Mouse (Mus musculus): ENCODE data around the gene Arhgap15. TPM values are rescaled to one million over a fixed set of nuclear protein-coding genes. Genes with fewer than 3 reads are reported as not detected.
A peak's percentile ranks its signal among the peaks of the same experiment; 100 is the strongest.

The Arhgap15 gene
- total RNA-seq, 2 experiments from 2014 or later, result 7.6 to 10.2 TPM

GRCm38 (mm10) chr2:44081241-44081640, 332.6 kb downstream of the Arhgap15 start:
- no peak for DNase-seq (ENCODE audit: low spot score in 2 of 2)
- intact Hi-C loops (cut with DNase I), result no loop called here

GRCm38 (mm10) chr2:44084471-44084870, 335.8 kb downstream of the Arhgap15 start:
- intact Hi-C loops (cut with DNase I), result no loop called here
- DNase-seq (ENCODE audit: low spot score in 2 of 2), result no peak

GRCm38 (mm10) chr2:44086403-44087056, 337.9 kb downstream of the Arhgap15 start:
- intact Hi-C loops (cut with DNase I), result no loop called here
- no peak for DNase-seq (ENCODE audit: low spot score in 2 of 2)

GRCm38 (mm10) chr2:44098552-44098951, 349.9 kb downstream of the Arhgap15 start:
- intact Hi-C loops (cut with DNase I), result no loop called here
- DNase-seq (ENCODE audit: low spot score in 2 of 2), result peak in 1 of 2 experiments; percentile 49

GRCm38 (mm10) chr2:44102351-44102750, 353.7 kb downstream of the Arhgap15 start:
- intact Hi-C loops (cut with DNase I), result no loop called here
- no peak for DNase-seq (ENCODE audit: low spot score in 2 of 2)

GRCm38 (mm10) chr2:44103321-44103720, 354.7 kb downstream of the Arhgap15 start:
- no peak for DNase-seq (ENCODE audit: low spot score in 2 of 2)
- intact Hi-C loops (cut with DNase I), result no loop called here

- no peak for DNase-seq (ENCODE audit: low spot score in 2 of 2)
- intact Hi-C loops (cut with DNase I), result no loop called here
Measured at GRCm38 (mm10) chr2:44103742-44104141, 355.1 kb downstream of the Arhgap15 start.

GRCm38 (mm10) chr2:44104282-44105197, 355.9 kb downstream of the Arhgap15 start:
- DNase-seq (ENCODE audit: low spot score in 2 of 2), result peak; percentile 37
- intact Hi-C loops (cut with DNase I), result no loop called here

GRCm38 (mm10) chr2:44105198-44105555, 356.6 kb downstream of the Arhgap15 start:
- intact Hi-C loops (cut with DNase I), result no loop called here
- no peak for DNase-seq (ENCODE audit: low spot score in 2 of 2)

- intact Hi-C loops (cut with DNase I), result no loop called here
- no peak for DNase-seq (ENCODE audit: low spot score in 2 of 2)
Measured at GRCm38 (mm10) chr2:44106359-44106758, 357.7 kb downstream of the Arhgap15 start.

GRCm38 (mm10) chr2:44111276-44111675, 362.7 kb downstream of the Arhgap15 start:
- no peak for DNase-seq (ENCODE audit: low spot score in 2 of 2)
- intact Hi-C loops (cut with DNase I), result no loop called here

GRCm38 (mm10) chr2:44112990-44113798, 364.6 kb downstream of the Arhgap15 start:
- DNase-seq (ENCODE audit: low spot score in 2 of 2), result no peak
- intact Hi-C loops (cut with DNase I), result no loop called here

GRCm38 (mm10) chr2:44114296-44114695, 365.7 kb downstream of the Arhgap15 start:
- DNase-seq (ENCODE audit: low spot score in 2 of 2), result no peak
- intact Hi-C loops (cut with DNase I), result no loop called here

GRCm38 (mm10) chr2:44121162-44121561, 372.5 kb downstream of the Arhgap15 start:
- no peak for DNase-seq (ENCODE audit: low spot score in 2 of 2)
- intact Hi-C loops (cut with DNase I), result no loop called here

GRCm38 (mm10) chr2:44123246-44123645, 374.6 kb downstream of the Arhgap15 start:
- no peak for DNase-seq (ENCODE audit: low spot score in 2 of 2)
- intact Hi-C loops (cut with DNase I), result no loop called here

GRCm38 (mm10) chr2:44124093-44124492, 375.5 kb downstream of the Arhgap15 start:
- intact Hi-C loops (cut with DNase I), result no loop called here

GRCm38 (mm10) chr2:44124683-44125082, 376.1 kb downstream of the Arhgap15 start:
- intact Hi-C loops (cut with DNase I), result no loop called here
- no peak for DNase-seq (ENCODE audit: low spot score in 2 of 2)

More at GRCm38 (mm10) chr2:44124093-44124492, 375.5 kb downstream of the Arhgap15 start:
- no peak for DNase-seq (ENCODE audit: low spot score in 2 of 2)

- DNase-seq (ENCODE audit: low spot score in 2 of 2), result no peak
- intact Hi-C loops (cut with DNase I), result no loop called here
Measured at GRCm38 (mm10) chr2:44126044-44126695, 377.5 kb downstream of the Arhgap15 start.

- DNase-seq (ENCODE audit: low spot score in 2 of 2), result no peak
- intact Hi-C loops (cut with DNase I), result no loop called here
Measured at GRCm38 (mm10) chr2:44129533-44129932, 380.9 kb downstream of the Arhgap15 start.

Measured in left cerebral cortex, postnatal 14 days (tissue).